Mouse (Mus musculus): ENCODE measurements around the gene Slc16a2.

Slc16a2 gene

GRCm38 (mm10) chrX:103821832-103822196, at the start of gene Slc16a2:
Gene Slc16a2, minus strand, starts transcription at chrX:103821983.
- DNase-seq (ENCODE audit: low spot score in 2 of 2) = peak in 1 of 2 experiments; percentile 31

DNA sequence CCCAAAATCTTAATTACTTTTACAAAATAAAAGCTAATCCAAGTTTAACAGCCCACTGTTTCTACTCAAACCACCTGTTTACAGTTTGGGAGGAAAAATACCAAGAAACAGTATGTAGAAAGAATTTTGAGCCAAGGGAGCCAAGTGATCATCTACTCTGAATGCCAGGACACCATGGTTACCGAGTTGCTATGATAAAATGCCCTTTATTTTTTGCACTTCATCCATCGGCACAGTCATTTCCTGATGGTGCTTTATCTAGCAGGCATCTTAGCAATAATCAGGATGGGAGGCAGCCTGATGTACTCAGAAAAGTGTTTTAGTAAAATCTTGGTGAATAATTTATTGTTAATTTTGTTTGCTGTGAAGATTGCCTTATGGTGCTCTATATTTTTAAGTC, 41.7 kb upstream of the Slc16a2 start:
- DNase-seq (ENCODE audit: low spot score in 2 of 2) = no peak

DNA sequence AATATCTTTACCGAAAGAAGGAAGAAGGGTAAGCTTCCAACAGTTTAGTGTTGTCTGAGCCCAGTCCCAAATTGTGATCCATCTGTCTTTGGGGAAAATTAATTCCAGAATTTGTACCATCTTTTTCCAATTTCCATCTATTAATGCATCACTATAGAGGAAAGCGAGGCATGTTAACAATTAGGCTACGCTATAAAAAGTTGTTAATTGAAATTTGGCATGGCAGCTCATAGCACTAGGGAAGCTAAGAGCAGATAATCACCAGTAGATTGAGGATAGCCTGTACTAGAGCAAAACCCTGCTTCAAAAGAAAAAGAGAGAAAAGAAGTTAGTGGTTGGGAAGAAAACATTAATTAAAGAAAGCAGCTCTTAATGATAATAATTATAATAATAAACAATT, 41.1 kb upstream of the Slc16a2 start:
- DNase-seq (ENCODE audit: low spot score in 2 of 2) = no peak

DNA sequence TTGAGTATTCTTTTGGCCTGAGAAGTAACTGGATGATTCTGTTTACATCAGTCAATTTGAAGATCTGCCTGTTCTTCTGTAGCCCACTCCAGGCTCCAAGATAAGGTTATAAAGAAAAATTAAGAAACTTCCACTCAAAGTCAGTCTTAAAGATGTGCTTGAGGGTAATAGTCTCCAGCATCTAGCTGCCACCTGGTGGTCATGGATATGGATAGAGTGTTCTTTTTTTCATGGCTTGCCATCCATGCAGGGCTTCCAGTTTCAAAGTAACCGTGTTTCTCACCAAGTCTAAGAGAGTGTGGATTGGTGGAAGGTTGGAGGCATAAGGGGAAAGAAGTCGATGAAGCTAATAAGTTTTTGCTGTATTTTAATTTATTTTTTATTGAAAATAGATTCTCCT, 23.5 kb upstream of the Slc16a2 start:
- DNase-seq (ENCODE audit: low spot score in 2 of 2) = no peak

DNA sequence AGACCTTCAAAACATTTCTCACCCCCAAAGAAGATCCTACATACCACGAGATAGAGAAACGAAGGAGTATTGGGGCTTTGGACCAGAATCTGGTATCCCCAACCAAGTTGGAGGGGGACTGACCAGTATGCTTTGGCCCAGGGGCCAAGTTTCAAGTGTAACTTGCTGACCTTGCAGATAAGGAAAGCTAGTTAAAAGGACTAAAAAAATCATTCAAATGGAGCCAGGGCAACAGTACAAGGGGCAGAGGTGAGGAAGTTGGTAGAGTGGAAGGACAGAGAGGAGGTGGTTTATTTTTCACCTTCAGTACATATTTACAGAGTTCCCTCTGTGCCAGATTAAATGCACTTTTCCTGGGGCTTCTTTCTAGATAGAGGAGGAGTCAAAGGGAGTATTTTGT, 7.1 kb upstream of the Slc16a2 start:
- DNase-seq (ENCODE audit: low spot score in 2 of 2) = no peak

GRCm38 (mm10) chrX:103822271-103822811, 558 bp upstream of the Slc16a2 start:
- DNase-seq (ENCODE audit: low spot score in 2 of 2) = no peak

DNA sequence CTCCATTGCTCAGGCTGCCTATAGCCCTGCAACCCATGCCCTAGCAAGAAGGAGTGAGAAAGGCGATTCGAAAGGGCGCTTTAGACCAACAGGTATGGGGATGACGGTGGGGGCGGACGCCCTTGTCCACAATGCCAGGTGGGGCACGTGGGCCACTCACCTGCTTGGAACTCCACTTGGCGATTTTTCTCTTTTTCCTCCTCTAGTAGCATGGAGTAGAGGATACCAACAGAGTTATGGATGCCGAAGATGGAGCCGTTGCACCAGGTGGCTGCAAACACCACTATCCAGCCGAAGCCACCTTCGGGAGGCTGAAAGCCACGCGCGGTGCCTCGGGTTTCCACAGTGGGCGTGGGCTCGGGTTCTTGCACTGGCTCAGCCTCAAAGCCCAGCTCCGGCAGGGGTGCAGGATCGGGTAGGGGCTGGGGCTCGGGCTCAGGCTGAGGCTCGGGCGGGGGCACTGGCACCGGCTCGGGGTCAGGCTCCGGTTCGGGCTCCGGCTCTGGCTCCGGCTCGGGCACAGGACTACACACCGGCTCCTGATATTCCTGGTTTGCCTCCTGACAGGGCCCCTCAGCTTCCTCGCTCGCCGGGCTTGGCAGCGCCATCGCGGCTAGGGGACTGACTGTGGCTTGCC, 470 bp downstream of the Slc16a2 start:
- DNase-seq (ENCODE audit: low spot score in 2 of 2) = no peak

DNA sequence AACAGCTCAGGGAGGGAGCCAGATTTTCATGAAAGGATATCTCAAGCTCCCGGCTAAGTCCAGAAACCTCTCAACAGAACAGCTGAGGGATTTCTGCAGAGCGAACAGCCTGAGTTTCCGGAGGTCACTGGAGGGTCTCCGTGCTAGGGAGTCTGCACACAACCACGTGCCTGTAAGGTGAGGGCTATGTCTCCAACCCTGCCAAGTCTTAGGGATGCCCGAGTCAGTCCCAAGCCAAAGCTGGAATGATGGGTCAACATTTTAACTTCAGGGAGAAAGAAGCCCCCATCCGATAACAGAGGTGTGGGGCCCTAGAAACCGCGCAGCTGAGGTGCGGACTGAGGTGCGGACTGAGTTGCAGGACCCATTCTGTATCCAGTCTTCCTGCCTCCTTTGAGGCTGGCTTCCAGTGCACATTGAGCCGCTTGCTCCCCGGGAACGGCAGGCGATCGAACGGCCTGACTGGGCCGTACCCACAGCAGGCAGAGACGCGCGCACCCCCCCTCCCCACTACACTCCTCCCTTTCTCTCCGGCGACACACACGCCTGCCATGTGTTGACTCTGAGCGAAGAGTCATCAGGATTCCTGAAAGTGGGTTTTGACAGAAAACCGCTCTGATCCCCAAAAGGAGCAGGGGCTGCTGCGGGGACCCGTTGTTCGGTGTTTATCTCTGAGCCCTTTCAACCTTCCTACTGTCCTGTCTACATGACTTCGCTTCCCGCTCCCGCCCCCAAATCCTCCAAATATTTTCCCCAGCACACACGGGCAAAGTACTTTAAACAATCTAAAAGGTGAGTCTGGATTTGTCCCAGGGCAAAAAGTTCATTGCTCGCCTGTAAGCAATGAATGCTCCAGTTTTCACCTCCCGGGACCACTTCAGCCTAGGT, 1.2 kb downstream of the Slc16a2 start:
- DNase-seq (ENCODE audit: low spot score in 2 of 2) = no peak

DNA sequence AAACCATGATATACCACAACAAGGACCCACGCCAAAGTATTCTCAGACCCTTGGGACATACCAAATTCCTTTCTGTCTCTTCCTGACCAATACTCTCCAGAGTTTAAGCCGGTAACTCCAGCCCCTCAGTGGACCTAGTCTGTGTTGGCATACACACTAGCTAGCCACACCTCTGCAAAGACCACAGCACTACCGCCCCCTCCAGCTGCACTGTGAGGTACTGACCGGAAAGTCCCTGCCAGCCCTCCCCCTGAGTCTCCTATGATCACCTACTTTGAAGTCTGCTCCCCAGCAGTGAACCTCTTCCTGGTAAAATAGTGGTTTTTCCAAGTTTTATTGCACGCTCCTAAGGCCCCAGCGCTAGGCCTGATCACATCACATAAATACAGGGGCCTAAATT, 2.5 kb downstream of the Slc16a2 start:
- no peak for DNase-seq (ENCODE audit: low spot score in 2 of 2)

DNA sequence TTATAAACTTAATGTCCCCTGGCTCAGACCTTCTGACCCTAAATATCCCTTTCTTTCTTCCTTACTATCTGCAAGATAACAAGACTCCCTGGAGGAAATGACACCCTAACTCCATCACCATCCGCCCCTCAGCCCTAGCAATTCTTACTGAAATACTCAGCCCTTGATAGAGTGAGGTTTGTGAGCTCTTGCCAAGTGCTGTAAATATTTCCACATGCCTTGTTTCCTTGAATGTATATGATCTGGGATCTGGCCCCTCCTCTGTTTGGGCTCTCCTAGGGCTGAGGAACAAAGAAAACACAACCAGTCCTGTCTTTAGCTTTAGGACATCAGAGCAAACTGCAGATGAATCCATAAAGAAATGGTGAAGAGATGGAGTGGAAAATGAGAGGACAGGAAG, 9.1 kb downstream of the Slc16a2 start:
- DNase-seq (ENCODE audit: low spot score in 2 of 2) = no peak

- no peak for DNase-seq (ENCODE audit: low spot score in 2 of 2)
These were observed 11.3 kb downstream of the Slc16a2 start for GRCm38 (mm10) chrX:103810483-103810882.

GRCm38 (mm10) chrX:103806373-103806772, 15.4 kb downstream of the Slc16a2 start:
- DNase-seq (ENCODE audit: low spot score in 2 of 2) = no peak

DNA sequence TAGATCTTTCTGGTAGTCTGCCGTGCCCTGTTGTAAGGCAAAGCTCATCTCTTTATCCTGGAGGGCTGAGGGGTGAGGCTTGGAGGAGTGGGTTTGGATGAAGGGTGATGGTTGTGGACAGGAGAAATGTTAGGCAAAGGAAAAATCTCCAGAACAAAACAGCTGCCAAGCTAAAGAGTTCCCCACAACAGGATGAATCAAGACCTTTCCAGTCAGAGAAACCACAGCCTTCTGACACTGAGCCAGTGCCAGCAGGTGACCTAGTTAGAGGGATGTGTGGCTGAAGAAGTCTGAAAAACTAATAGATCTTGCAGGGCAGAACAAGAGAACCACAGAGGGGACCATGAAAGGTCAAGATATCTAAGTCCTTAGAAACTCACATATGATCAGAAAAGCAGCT, 24.8 kb downstream of the Slc16a2 start:
- DNase-seq (ENCODE audit: low spot score in 2 of 2) = no peak

- no peak for DNase-seq (ENCODE audit: low spot score in 2 of 2)
These were observed 26.3 kb downstream of the Slc16a2 start for GRCm38 (mm10) chrX:103795506-103795905.

DNA sequence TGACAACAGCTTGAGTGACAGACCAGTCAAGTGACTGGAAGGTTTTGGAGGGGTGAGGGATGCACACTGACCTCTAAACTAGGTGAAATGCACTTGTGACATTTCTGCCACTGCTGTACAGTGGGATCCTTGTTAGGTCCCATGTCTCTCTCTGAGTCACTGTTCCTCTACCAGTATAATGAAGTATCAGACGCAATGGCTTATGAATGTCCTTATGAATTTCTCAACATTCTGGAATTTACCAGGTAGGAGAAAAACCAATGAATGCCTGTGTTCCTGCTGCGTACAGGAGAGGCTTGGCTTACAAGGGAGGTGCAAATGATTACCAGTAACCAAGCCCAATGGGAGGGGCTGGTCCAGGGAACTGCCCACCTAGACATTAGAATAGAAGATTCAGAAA, 30.5 kb downstream of the Slc16a2 start:
- DNase-seq (ENCODE audit: low spot score in 2 of 2) = no peak

DNA sequence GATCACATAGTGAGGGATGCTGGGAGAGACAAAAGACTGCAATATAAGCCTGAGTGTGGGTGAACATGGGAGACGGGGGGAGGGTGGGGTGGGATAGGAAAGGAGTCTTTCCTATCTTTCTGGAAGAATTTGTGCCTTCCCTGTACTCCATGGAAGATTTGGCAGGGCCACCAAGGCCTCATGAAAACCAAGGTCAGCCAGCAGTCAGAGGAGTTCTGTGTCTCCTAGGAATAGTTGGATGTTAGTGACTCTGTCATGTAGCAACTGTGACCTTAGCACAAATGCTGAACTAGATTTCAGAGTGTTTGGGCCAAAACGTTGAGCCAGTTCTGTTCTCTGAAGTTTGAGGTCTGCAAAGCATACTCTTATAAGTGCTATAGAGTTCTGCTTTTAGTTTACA, 36.1 kb downstream of the Slc16a2 start:
- no peak for DNase-seq (ENCODE audit: low spot score in 2 of 2)

DNA sequence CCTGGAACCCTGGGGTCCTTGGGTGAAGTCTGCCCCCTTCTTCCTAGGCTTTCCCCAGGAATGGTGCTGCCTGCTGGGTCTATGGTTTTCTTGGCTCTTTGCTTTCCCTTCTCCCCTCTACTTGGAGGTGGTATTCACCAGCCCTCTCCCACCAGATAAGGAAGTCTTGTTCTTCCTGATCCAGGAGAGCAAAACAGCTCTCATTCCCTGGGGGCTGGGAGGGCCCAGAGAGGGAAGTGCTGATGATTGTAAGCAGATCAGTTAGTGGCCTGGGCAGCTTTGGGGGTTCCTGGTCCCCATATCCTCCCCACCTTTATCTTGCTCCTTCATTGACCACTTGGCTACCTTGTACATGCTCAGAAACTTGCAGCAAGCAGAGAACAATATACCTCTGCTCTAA, 45.4 kb downstream of the Slc16a2 start:
- DNase-seq (ENCODE audit: low spot score in 2 of 2) = no peak

GRCm38 (mm10) chrX:103746197-103746596, 75.6 kb downstream of the Slc16a2 start:
- DNase-seq (ENCODE audit: low spot score in 2 of 2) = no peak

DNA sequence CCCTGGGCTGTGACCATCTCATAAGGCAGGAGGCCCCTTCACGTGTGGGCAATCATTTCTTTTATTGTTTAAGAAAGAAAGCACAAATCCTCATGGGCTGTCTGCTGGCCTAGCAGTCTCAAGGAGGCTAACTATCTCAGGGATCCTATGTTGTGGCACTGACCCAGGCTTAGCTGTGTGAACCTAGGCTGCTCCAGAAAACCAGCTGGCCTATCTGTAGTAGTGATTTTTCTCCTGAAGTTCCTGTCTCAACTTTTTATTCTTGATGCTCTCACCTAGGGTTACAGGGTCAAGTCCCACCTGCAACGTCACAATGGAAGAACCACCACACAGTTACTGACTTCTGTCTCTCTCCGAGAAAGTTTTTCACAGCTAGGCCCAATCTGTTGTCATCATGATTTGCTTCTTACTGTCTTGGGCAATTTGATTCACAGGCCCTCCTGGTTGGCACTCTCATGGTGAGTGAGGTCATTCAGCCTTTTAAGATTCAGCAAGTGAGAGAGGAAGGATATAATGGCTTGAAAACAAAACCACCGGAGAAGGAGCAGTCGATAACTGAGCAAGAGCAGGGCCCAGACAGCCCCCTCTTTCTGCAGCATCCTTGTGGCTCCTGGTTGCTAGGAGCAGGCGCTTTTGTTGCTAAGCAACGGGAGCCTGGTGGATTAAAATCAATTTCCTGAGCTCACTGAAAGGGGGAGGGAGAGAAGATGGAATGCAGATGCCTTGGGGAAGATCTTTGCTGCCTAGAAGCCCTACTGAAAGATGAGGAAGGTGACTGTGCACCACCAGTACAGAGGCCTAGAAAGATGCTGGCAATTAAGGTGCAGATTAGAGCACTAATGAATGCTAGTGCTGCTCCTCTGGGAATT, 77.4 kb downstream of the Slc16a2 start:
- no peak for DNase-seq (ENCODE audit: low spot score in 2 of 2)

- no peak for DNase-seq (ENCODE audit: low spot score in 2 of 2)
These were observed 79.8 kb downstream of the Slc16a2 start for GRCm38 (mm10) chrX:103742057-103742315.

- peak in 1 of 2 experiments; percentile 10 for DNase-seq (ENCODE audit: low spot score in 2 of 2)
These were observed 80.3 kb downstream of the Slc16a2 start for GRCm38 (mm10) chrX:103741215-103742056.
